Mouse (Mus musculus) thymus, adult 2 months (tissue): ENCODE data around the gene Ctcf.

ENCODE experiments used
- CTCF ChIP-seq: fragments of 200-500 bp; IDR thresholded peaks from 2 replicates; pipeline ENCODE4 v1.5.1; 2012; ENCODE audit warnings: mild to moderate bottlenecking, control low read depth, low read length, moderate library complexity, borderline replicate concordance; ENCODE audit not compliant: control insufficient read depth, poor library complexity, insufficient read depth; ENCODE audit errors: extremely low read depth
- POLR2A ChIP-seq: fragments of 200-500 bp; IDR thresholded peaks from 2 replicates; pipeline ENCODE4 v1.6.1; 2012; ENCODE audit warnings: mild to moderate bottlenecking, low read length, control low read depth, moderate library complexity; ENCODE audit not compliant: control insufficient read depth, poor library complexity, insufficient read depth; ENCODE audit errors: extremely low read depth

GRCm38 (mm10) chr8:105695080-105695780 lies 58.9 kb downstream of the Ctcf start:
- TF ChIP-seq CTCF (no peak), POLR2A (no peak)
